Mouse (Mus musculus) cortical plate, adult 2 months (tissue): ENCODE data around the gene Gm47995. TPM values are rescaled to one million over a fixed set of nuclear protein-coding genes. Genes with fewer than 3 reads are reported as not detected.

Source experiments
- H3K27ac ChIP-seq: fragments of 200-500 bp; 2 replicates; pipeline ENCODE4 v1.5.1; 2012; ENCODE audit warnings: low read length, control low read depth, inconsistent platforms; ENCODE audit not compliant: insufficient read depth
- H3K4me1 ChIP-seq: fragments of 200-500 bp; 2 replicates; pipeline ENCODE4 v1.6.1; 2011; ENCODE audit warnings: low read length; ENCODE audit not compliant: control insufficient read depth, insufficient read depth
- H3K4me3 ChIP-seq: fragments of 200-500 bp; 2 replicates; pipeline ENCODE4 v1.5.1; 2011; ENCODE audit warnings: mild to moderate bottlenecking, low read length, control low read depth; ENCODE audit not compliant: insufficient read depth
- CTCF ChIP-seq: fragments of 200-500 bp; IDR thresholded peaks from 2 replicates; pipeline ENCODE4 v1.5.1; 2011; ENCODE audit warnings: mild to moderate bottlenecking, control low read depth, low read length; ENCODE audit not compliant: insufficient read depth; ENCODE audit errors: extremely low read depth
- POLR2A ChIP-seq: fragments of 200-500 bp; IDR thresholded peaks from 2 replicates; pipeline ENCODE4 v1.6.1; 2011; ENCODE audit warnings: mild to moderate bottlenecking, low read length, control low read depth; ENCODE audit not compliant: insufficient read depth; ENCODE audit errors: extremely low read depth
- polyA plus RNA-seq: library from polyadenylated mRNA; depleted of rRNA; stranded (reverse); fragments of >200 nt; gene quantifications from 2 replicates; pipeline ENCODE4 v1.2.3, GENCODE M21; 2012

Gm47995 gene
- polyA plus RNA-seq, 1 experiment: not detected

DNA sequence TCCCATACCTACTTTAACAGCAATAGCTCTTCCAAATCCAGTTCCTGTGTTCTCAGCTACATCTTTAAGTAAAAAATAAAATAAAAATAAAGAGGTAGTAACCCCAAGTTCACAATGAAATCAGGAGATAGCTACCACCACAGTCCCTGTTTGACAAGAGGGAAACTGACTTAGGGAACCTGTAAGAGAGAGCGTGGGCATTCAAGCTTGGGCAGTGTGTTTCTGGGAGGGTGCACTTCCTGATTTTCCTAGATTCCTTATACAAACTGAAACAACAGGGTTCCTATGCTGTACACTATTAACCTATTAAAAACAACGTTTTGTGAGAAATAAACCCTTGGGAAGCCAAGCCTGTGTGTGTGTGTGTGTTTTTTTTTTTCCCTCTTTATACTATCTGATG lies 16.6 kb downstream of the Gm47995 start:
- no peak overlapping the region for H3K27ac ChIP-seq
- no peak overlapping the region for H3K4me3 ChIP-seq
- TF ChIP-seq CTCF (no peak), POLR2A (no peak)
- H3K4me1 ChIP-seq: no peaks in the 10 kb centered on the region

- Histone ChIP-seq H3K4me1 (no peaks in the 10 kb centered on the region), H3K27ac (no peak overlapping the region), H3K4me3 (no peak overlapping the region)
- TF ChIP-seq POLR2A (no peak), CTCF (no peak)
These were observed 17.7 kb downstream of the Gm47995 start for GRCm38 (mm10) chr1:151215985-151216384.

DNA sequence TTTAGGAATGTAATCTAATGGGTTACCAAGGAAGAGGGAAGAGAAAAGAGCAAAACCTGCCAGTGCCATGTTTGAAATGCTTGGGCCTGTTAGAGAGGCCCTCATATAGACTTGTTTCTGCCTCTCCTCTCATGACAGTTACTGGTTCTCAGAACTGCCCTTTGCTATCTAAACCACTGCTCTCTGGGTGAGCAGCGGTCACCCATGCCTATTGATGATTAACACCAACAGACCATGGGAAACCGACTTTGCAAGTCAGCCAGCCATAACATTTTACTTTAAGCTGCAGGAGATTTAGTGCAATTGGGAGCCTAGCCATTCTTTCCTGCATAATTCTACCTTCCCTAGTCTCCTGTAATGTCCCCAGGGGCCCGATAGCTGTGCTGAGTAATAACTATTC lies 18.2 kb downstream of the Gm47995 start:
- TF ChIP-seq CTCF (no peak), POLR2A (no peak)
- Histone ChIP-seq H3K4me3 (no peak overlapping the region), H3K27ac (no peak overlapping the region), H3K4me1 (no peaks in the 10 kb centered on the region)

GRCm38 (mm10) chr1:151219045-151219444 lies 20.8 kb downstream of the Gm47995 start:
- Histone ChIP-seq H3K4me3 (no peak overlapping the region), H3K4me1 (no peaks in the 10 kb centered on the region), H3K27ac (no peak overlapping the region)
- no peak for TF ChIP-seq CTCF
- TF ChIP-seq POLR2A: no peak

- H3K27ac ChIP-seq: no peak overlapping the region
- H3K4me3 ChIP-seq: no peak overlapping the region
- no peak for TF ChIP-seq CTCF
- TF ChIP-seq POLR2A: no peak
- no peaks in the 10 kb centered on the region for H3K4me1 ChIP-seq
These were observed 21.9 kb downstream of the Gm47995 start for GRCm38 (mm10) chr1:151220098-151220497.

- Histone ChIP-seq H3K4me1 (no peaks in the 10 kb centered on the region), H3K27ac (no peak overlapping the region), H3K4me3 (no peak overlapping the region)
- TF ChIP-seq POLR2A: no peak
These were observed 24.5 kb downstream of the Gm47995 start for GRCm38 (mm10) chr1:151222561-151223267.

DNA sequence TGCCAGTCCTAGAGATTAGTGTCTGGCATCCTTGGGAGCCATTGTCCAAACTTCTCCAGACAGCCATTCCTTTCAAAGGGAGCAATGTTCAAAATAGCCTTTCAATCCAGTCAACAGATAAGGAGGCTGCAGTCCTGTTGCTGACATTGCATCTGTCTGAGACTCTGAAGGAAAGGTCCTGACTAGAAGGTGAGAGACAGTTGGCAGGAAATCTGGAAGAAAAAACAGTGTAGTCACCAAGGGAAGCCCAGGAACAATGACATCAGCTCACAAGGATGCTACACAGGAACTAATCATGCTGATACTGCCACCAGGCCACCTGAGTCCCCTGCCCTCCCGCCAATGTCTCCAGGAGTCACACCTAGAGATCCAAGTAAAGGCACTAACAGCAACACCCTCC lies 25.1 kb downstream of the Gm47995 start:
- no peak for TF ChIP-seq CTCF
- TF ChIP-seq POLR2A: no peak
- no peak overlapping the region for H3K27ac ChIP-seq
- no peak overlapping the region for H3K4me3 ChIP-seq
- H3K4me1 ChIP-seq: no peaks in the 10 kb centered on the region

DNA sequence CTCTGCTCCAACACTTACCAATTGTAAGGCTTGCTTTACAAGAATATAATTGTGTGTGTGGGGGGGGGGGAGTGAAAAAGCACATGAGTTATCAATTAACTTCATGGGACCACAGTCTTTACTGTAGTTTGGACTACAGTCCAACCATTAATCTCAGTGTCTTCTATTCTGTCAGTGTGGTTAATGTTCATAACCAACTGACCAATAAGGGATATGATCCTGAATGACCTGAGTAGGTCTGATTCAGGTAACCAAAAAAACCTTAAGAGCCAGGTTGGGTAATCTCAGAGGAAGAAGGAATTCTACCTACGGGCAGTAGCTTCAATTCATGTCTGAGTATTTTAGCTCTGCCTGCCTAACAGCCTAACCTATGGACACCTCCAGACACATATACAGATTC lies 26.3 kb downstream of the Gm47995 start:
- Histone ChIP-seq H3K27ac (no peak overlapping the region), H3K4me1 (no peaks in the 10 kb centered on the region), H3K4me3 (no peak overlapping the region)
- no peak for TF ChIP-seq POLR2A
- no peak for TF ChIP-seq CTCF

DNA sequence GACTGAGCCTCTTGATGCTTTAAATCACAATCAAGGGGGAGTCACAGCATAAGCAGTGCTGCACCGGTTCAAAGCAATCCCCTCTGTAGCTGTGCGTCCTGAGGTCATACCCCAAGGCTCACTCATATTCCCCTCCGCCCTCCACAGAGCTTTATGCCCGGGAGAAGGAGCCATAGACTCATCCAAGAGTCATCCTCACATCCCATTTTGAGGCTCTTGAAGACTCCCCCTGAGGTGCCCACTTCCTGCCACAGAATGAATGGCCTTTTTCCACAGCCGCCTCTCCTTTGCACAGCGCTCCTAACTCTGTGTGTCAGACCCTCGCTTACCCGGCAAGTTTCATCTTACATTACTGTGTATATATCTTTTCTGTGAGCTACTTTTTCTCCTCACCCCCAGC lies 29.3 kb downstream of the Gm47995 start:
- no peak for TF ChIP-seq CTCF
- TF ChIP-seq POLR2A: no peak
- Histone ChIP-seq H3K27ac (no peak overlapping the region), H3K4me1 (no peaks in the 10 kb centered on the region), H3K4me3 (no peak overlapping the region)

DNA sequence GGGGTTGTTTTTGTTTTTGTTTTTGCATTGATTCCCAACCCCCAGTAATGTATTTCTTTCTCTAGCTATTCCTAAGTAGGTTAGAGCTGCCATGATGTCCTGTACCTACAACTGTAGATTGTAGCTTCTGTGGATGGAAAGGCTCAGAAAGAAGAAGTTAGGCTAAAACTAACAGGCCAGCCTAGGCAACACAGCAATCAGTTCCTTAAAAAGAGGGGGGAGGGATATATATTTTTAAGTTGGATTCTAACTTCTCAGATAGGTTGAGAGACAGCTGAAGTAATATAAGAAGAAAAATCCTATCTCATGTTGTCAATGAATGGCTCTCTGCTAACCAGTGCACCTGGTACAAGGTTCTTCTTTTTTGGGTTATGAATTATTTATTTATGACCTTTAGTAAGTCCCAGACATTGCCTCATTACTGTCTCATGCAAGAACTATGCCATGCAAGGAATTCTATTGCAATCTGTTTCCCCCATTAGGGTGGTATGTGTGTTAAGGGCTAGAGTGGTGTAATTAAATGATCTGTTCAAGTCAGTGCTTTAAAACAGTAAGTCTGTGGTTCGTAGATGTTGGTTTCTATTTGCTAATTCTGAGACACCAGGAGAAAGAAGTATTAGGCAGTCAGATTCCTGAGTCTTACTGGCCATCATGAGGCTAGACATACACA lies 30.2 kb downstream of the Gm47995 start:
- no peak overlapping the region for H3K4me3 ChIP-seq
- no peak for TF ChIP-seq POLR2A
- no peak for TF ChIP-seq CTCF
- no peak overlapping the region for H3K27ac ChIP-seq
- no peaks in the 10 kb centered on the region for H3K4me1 ChIP-seq

DNA sequence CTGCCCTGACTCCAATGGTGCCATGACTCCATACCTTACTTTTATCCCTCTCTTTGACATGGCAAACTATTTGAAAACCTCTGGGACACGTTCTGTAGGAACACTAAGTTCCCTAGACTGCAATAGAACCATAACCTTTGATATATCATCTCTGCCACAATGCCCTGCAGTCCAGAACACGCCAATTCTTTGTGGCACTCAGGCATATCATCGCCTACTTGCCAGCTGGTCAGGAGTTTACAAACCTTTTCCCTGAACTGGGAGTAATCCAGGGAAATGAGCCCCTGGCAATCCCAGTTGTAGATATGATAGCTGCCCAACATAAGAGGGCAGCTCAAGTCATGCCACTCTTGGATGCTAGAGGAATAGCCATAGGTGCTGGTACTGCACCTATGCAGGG lies 34.1 kb downstream of the Gm47995 start:
- no peaks in the 10 kb centered on the region for H3K4me1 ChIP-seq
- no peak overlapping the region for H3K4me3 ChIP-seq
- no peak for TF ChIP-seq POLR2A
- TF ChIP-seq CTCF: no peak
- no peak overlapping the region for H3K27ac ChIP-seq
